Mouse (Mus musculus) spleen, postnatal 0 days (tissue): ENCODE results near the gene Dnm1. TPM values are rescaled to one million over a fixed set of nuclear protein-coding genes. Genes with fewer than 3 reads are reported as not detected.

Experiments
- polyA plus RNA-seq: library from polyadenylated mRNA; unstranded; fragments of >200 nt; fragmentation: Nextera tagmentation; extraction: Ambion mirVana; gene quantifications from 2 replicates; pipeline ENCODE4 v1.2.1, GENCODE M21; 2015

The Dnm1 gene
- polyA plus RNA-seq = 2.0 and 3.8 TPM in 2 replicates

DNA sequence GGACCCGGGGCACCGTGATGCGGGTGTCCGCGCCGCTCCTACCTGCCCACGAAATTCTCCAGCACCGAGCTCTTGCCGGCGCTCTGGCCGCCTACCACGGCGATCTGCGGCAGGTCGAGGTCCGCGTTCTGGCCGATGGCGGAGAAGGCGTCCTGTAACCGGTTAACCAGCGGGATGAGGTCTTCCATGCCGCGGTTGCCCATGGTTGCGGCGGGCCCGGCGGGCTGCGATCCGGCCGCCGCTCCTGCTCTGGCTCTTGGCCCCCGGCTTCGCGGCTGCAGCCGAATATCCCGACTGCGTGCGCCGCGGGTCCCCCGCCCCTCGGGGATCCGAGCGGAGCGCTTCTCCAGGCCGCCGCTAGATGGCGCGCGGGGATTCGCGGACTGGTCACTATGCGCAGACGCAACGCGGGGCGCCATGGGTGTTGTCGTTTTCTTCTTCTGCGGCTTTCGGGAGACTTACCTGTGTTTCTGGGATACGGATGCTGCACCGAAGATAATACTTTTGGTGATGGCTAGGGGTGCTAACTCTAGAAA lies at the start of gene Dnm1:
Gene Dnm1, minus strand, starts transcription at position 332 of the 536 bp plus-strand sequence.

DNA sequence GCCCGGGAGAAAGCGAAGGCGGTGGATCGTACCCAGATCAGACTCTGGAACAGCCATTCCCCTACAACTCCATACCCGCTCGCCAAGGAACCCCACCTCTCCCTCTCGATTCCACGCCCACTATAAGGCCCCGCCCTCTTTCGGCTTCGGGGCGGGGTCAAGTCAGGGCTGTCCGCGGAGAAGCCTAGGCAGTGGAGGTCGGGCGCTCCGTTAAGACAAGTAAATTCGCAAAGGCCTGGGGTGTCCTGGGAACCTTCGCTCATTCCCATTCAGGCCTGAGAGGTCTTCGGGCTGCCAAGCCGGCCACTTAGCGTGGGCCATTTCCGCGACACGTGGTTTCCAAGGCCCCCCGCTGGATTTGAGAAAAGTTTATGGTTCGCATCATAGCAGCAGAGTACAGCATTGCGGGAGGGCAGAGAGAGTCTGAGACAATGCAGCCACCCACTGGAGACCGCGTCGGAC lies 42.4 kb upstream of the Dnm1 start, which contains the start of gene Ptges2:
Gene Ptges2, plus strand, starts transcription at position 413 of the 462 bp plus-strand sequence.

DNA sequence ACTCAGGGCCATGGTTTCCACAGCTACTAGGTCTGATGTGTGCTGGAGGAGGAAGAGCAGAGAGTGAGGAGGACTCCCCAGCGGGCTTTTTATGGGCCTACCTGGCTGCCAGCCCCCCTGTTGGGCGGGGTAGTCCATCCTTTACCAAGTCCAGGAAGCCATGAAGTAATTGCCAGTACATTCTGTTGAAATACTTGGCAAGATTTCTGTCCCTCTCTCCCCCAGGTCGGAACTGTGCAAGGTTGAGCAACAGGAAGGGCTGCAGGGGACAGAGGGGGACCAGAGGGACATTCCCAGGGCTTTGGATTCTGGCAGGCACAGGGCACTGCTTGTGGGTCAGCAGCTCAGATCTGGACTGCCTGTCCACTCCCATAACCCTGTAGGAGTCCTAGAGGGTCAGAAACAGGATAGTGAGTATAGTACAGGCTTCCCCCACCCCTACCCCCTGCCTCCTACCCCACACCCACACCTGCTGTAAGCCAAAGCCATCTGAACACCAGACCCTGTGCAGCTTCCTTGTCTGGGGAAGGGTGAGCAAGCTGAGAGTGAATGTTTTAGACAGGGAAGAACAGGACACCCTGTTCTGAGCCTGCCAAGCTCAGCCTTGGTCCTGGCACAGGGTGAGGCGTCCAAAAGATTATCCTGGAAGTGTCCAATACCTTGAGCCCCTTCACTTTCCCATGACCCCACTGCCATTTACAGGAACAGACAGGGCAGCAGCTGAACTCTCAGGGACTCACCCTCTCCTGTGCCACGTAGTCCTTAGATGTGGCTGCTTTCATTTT lies 34.8 kb upstream of the Dnm1 start, which contains the start of gene Lcn2:
Gene Lcn2, minus strand, starts transcription at position 547 of the 785 bp plus-strand sequence.

DNA sequence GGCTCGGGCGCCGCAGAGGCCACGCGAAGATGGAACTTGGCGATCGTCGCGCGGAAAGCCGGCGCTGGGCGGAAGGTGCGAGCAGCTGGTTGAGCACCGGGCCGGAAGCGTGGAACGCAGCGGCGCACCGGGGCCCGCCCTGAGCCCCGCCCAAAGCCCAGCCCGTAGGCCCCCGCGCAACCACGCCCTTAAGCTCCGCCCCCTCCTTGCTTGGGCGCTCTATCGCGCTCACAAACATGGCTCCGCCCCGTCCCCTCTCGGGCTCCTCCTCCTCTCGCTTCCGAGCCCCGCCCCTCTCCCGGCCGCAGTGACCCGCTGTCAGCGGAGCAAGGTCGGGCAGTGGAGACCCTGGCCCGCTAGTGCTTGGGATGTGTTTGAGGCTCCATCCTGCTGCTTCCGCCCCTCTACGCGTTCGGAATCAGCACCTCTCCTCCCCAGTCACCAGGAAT lies 28.7 kb upstream of the Dnm1 start, which contains the start of gene 1110008P14Rik:
Gene 1110008P14Rik, minus strand, starts transcription at position 164 of the 449 bp plus-strand sequence.

DNA sequence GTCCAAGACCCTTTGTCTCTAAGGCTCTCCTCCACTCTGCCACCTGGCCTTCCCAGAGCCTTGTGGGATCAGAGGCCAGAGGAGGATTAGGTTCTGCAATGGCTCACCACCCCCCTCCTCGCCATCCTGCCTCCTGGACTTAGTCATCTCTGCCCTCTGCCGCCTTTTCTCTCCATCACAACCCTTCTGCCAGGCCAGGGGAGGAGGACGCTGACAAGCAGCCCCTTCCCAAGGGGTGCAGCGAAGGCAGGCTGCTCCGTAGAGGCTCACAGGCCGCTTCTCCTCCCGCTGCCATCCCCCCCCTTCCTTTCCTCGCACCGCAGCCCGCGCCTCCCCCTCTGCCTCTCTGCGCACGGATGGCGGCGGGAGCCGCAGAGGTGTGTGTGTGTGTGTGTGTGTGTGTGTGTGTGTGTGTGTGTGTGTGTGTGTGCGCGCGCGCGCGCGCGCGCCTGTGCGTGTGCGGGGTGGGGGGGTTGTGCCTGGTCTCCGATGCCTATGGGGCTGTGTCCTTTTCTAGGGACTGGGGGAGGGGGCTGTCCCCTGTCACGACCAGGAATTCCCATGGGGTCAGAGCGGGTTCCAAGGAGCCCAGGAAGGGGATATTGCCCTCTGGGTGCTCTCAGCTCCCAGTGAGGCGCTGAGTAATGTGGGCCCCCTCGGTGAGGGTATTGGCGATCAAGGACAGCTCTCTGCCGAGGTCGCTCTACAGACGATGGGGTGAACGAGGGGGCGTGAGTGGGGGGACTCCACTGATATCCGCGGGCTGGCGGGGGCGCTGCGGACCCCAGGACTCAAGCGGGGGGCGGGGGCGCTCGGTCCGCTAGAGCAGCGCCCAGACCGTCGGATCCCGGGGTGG lies 759 bp downstream of the Dnm1 start, which contains the start of gene Ciz1:
Gene Ciz1, plus strand, starts transcription at position 177 of the 856 bp plus-strand sequence.

DNA sequence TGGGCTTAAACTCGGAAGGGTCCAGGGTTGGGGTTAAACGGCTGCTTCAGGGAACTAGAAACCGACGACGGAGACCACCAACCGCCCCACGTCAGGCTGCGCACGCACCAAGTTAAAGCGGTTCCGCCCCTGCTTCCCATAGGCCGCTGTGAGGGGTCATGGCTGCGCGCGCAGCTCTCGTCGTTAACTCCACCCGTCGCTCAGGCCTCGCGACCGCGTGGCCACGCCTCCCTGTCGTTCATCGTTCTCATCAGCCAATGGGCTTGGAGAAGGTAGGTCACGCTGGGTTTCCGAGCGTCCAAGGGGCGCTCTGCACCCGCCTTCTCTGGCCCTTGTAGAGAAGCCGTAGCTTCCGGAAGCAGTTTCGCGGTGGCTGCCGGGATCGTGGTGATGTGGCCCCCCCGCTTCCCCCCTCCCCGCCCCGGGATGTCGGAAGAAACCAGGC lies 65.2 kb downstream of the Dnm1 start, which contains the start of gene Swi5:
Gene Swi5, minus strand, starts transcription at position 153 of the 445 bp plus-strand sequence.

DNA sequence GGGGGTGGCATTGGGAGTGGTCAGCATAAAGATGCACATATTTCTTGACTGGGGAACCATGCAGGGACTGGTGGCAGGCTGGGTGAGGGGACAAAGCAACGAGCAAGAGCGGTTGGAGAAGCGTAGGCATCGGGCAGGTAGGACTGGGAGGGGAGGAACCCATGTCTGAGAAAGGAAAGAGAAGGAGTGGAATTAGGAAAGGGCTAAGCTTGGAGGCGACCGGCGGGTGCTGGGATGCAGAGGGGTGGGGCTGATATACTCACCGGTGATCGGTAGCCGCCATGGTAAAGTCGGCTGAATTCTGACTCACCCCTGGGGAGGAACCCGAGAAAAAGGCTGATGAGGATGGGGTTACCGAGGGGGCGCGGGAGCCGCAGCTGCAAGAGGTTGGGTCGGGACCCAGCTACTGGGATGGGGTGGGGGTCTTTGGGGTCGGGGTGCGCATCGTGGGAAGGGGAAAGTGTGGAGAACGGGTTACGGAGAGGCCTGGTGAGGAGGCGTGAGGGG lies 65.8 kb downstream of the Dnm1 start, which contains the start of gene Golga2:
Gene Golga2, plus strand, starts transcription at position 51 of the 507 bp plus-strand sequence.

DNA sequence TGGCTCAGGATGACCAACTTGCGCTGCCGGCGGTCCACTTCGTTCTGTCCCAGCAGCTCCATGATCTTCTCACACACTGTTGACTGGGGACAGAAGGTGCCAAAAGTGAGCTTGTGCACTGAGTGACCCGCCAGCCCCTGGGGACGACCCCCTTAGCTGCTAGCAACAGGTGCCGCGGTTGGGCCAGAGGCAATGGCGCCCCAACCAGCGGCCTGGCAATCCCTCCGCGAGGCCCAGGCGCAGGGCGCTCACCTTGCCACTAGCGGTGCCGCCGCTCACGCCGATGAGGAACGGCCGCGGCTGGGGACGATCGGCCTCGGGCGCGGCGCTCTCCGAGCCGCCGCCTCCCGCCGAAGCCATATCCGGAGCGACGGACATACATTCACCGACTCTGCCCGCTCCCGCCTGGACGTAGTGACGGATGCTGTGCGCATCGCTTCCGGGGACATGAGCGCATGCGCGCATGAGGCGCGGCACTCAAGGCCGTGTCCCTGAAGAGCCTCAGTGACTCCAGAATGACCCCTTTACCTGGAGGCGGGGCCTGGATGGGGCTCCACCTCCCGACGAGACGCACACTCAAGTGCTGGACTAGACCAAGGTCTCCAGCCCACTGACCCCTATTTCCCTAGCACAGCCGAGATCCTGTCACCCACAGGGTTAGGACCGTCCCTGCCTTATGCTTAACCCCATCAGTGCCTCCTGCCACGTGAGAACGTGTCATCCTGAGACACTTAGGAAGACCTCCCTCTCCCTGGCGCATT lies 93.3 kb downstream of the Dnm1 start, which contains the start of gene Uck1:
Gene Uck1, minus strand, starts transcription at position 503 of the 761 bp plus-strand sequence.

Other genes with a start within 250 kb of the Dnm1 start
- gene Prrc2b, start 202.3 kb downstream of the Dnm1 start, polyA plus RNA-seq = 16.3 and 19.1 TPM in 2 replicates
- gene Pomt1, start 116.7 kb downstream of the Dnm1 start, polyA plus RNA-seq = 11.6 and 13.3 TPM in 2 replicates
- 31.9 and 32.8 TPM in 2 replicates for gene Uck1, start 93.2 kb downstream of the Dnm1 start, polyA plus RNA-seq
- gene Golga2, start 66.0 kb downstream of the Dnm1 start, polyA plus RNA-seq = 9.8 and 13.2 TPM in 2 replicates
- gene Swi5, start 65.3 kb downstream of the Dnm1 start, polyA plus RNA-seq = 268 and 276 TPM in 2 replicates
- gene Ciz1, start 1.0 kb downstream of the Dnm1 start, polyA plus RNA-seq = 20.5 and 25.2 TPM in 2 replicates
- 45.8 and 48.6 TPM in 2 replicates for gene 1110008P14Rik, start 28.6 kb upstream of the Dnm1 start, polyA plus RNA-seq
- gene Lcn2, start 34.9 kb upstream of the Dnm1 start, polyA plus RNA-seq = 401 and 613 TPM in 2 replicates
- 13.7 and 14.0 TPM in 2 replicates for gene Ptges2, start 42.6 kb upstream of the Dnm1 start, polyA plus RNA-seq
- gene Naif1, start 97.1 kb upstream of the Dnm1 start, polyA plus RNA-seq = 2.5 and 2.9 TPM in 2 replicates
- 7.0 and 7.8 TPM in 2 replicates for gene Slc25a25, start 98.1 kb upstream of the Dnm1 start, polyA plus RNA-seq
- gene Fam102a, start 182.0 kb upstream of the Dnm1 start, polyA plus RNA-seq = 3.9 and 5.6 TPM in 2 replicates
- gene Dpm2, start 217.5 kb upstream of the Dnm1 start, polyA plus RNA-seq = 73.8 and 81.9 TPM in 2 replicates
- not detected in 2 replicates for gene Pip5kl1, start 221.5 kb upstream of the Dnm1 start, polyA plus RNA-seq
- gene 9430097D07Rik, start 222.3 kb upstream of the Dnm1 start, polyA plus RNA-seq = not detected in 2 replicates
- gene St6galnac4, start 233.8 kb upstream of the Dnm1 start, polyA plus RNA-seq = 14.7 and 19.2 TPM in 2 replicates
- 13.3 and 16.6 TPM in 2 replicates for gene St6galnac6, start 246.4 kb upstream of the Dnm1 start, polyA plus RNA-seq